Mouse (Mus musculus) liver, embryonic 14.5 days (tissue): Measurements from ENCODE around the gene Rbp7. TPM values are rescaled to one million over a fixed set of nuclear protein-coding genes. Genes with fewer than 3 reads are reported as not detected.
A peak's percentile ranks its signal among the peaks of the same experiment; 100 is the strongest.

ENCODE experiments used
- ATAC-seq: fragments of 200-750 bp; cut with Nextera tagmentation; 2 replicates; pipeline ENCODE4 v1.8.0; 2017; ENCODE audit warnings: moderate number of reproducible peaks, mild to moderate bottlenecking, moderate library complexity; ENCODE audit not compliant: insufficient read depth
- DNase-seq, 3 experiments: peaks; one replicate each; pipeline ENCODE4 v3.0.0-alpha.2; 2012 to 2013; ENCODE audit warnings: low read depth in 3 of 3, low spot score in 3 of 3
- H3K27ac ChIP-seq: fragments of 300-500 bp; sonication (generic); 2 replicates; pipeline ENCODE4 v1.5.1; 2014; ENCODE audit warnings: moderate library complexity, mild to moderate bottlenecking, control low read depth, inconsistent platforms
- H3K27me3 ChIP-seq: fragments of 300-500 bp; sonication (generic); 2 replicates; pipeline ENCODE4 v1.6.1; 2014; ENCODE audit warnings: mild to moderate bottlenecking, low read length, moderate library complexity; ENCODE audit not compliant: control insufficient read depth, insufficient read depth
- H3K36me3 ChIP-seq: fragments of 300-500 bp; sonication (generic); replicated peaks from 2 replicates; pipeline ENCODE4 v1.6.1; 2014; ENCODE audit warnings: low read depth; ENCODE audit not compliant: control insufficient read depth, insufficient read depth
- H3K4me1 ChIP-seq, 2 experiments: fragments of 200-500 bp in 1 of 2; fragments of 300-500 bp in 1 of 2; sonication (generic) in 1 of 2; replicated peaks; 2 replicates each; pipeline ENCODE4 v1.6.1; 2012 to 2014; ENCODE audit warnings: antibody characterized with exemption in 1 of 2, inconsistent platforms in 1 of 2, low read length in 1 of 2; ENCODE audit not compliant: control insufficient read depth in 2 of 2, insufficient read depth in 2 of 2
- H3K4me2 ChIP-seq: fragments of 300-500 bp; sonication (generic); 2 replicates; pipeline ENCODE4 v1.6.1; 2014; ENCODE audit warnings: low read depth, mild to moderate bottlenecking, control low read depth, moderate library complexity
- H3K4me3 ChIP-seq, 2 experiments: fragments of 200-500 bp in 1 of 2; fragments of 300-500 bp in 1 of 2; sonication (generic) in 1 of 2; 2 replicates each; pipeline ENCODE4 v1.5.1; 2012 to 2014; ENCODE audit warnings: low read depth in 2 of 2, low read length in 2 of 2, mild to moderate bottlenecking in 2 of 2, control low read depth in 1 of 2, inconsistent platforms in 1 of 2, moderate library complexity in 1 of 2; ENCODE audit not compliant: insufficient read depth in 1 of 2
- H3K9ac ChIP-seq: fragments of 300-500 bp; sonication (generic); replicated peaks from 2 replicates; pipeline ENCODE4 v1.6.1; 2014; ENCODE audit warnings: mild to moderate bottlenecking, control low read depth, moderate library complexity
- H3K9me3 ChIP-seq: fragments of 300-500 bp; sonication (generic); 2 replicates; pipeline ENCODE4 v1.6.1; 2016; ENCODE audit warnings: low read length, mixed read lengths; ENCODE audit not compliant: control insufficient read depth
- CTCF ChIP-seq: IDR thresholded peaks from 2 replicates; pipeline ENCODE4 v1.5.1; 2016; ENCODE audit warnings: antibody characterized with exemption, low read depth, control low read depth
- EP300 ChIP-seq: IDR thresholded peaks from 2 replicates; pipeline ENCODE4 v1.6.1; 2016; ENCODE audit warnings: antibody characterized with exemption, low read depth
- WGBS: fragments of 180-500 bp; shearing (Covaris S2); extraction: QIAGEN DNeasy Blood & Tissue Kit; methylation state at CpG from one replicate; pipeline ENCODE4 v1.1.7; 2014; ENCODE audit not compliant: insufficient replicate concordance; 5-methylcytosine and 5-hydroxymethylcytosine counted together
- polyA plus RNA-seq, 2 experiments: library from polyadenylated mRNA; depleted of rRNA in 1 of 2; stranded (reverse) in 1 of 2; unstranded in 1 of 2; fragments of >200 nt; fragmentation: Nextera tagmentation in 1 of 2; extraction: Ambion mirVana in 1 of 2; gene quantifications; 2 replicates each; pipeline versions ENCODE4 v1.2.1 to v1.2.3; 2012 to 2014

The Rbp7 gene
- polyA plus RNA-seq, 2 experiments, result not detected

DNA sequence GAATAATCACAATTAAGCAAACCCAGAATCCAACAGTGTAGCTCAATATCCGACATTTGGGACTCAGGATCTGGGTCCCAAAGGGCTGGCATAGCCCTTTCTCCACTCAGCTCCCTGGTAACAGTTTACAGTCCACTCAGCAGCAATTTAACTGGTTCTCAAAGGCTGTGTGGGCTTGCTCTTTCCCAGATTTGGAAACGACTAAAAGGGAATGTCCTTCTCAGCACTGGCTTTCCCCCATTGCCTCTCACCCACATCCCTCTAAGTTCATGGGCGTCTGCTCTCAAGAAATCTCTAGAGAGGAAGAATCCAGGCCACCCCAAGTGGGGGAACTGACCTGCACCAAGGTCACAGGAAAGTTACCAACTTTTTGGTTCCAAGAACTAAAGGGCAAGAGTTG lies 29.8 kb upstream of the Rbp7 start:
- TF ChIP-seq EP300, result no peak
- no peak for TF ChIP-seq CTCF
- no peak for ATAC-seq
- peak overlapping the region; percentile 80 for H3K9ac ChIP-seq
- no peaks in the 10 kb centered on the region for H3K27me3 ChIP-seq
- no peaks in the 10 kb centered on the region for H3K9me3 ChIP-seq
- no peak for DNase-seq
- H3K4me3 ChIP-seq, result peak overlapping the region; percentile 62 to 78
- H3K4me2 ChIP-seq, result peak overlapping the region; percentile 80
- H3K36me3 ChIP-seq, result peaks cover 7% of the 10 kb centered on the region
- H3K27ac ChIP-seq, result peak overlapping the region; percentile 15; the same call in 1 of the 2 replicates
- 45% methylated on average over 3 of the region's 3 CpGs for WGBS
- peaks cover 6 to 7% of the 10 kb centered on the region in 2 experiments for H3K4me1 ChIP-seq

DNA sequence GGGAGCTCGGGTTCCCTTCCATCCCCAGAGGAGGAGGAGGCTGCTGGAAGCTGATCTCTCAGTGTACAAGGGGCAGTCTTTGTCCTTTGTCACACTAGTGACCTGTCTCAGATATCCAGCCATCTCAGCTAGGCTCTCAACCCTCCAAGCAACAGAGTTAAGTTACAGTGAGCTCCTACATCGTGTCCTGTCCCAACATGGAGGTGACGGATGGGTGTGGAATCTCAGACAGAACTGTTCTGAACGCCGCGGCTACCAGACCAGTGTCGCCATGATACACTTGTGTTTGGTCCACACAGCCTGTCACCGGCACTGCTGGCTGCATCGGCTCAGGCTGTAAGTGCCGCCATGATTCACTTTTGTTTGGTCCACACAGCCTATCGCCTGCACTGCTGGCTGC lies 22.3 kb upstream of the Rbp7 start, which contains the start of gene Tmem274:
TSS of gene Tmem274 (plus strand) at position 301 of the 400 bp plus-strand sequence.
- ATAC-seq (no peak), DNase-seq (no peak)
- Histone ChIP-seq H3K27ac (no peak within 1 kb of the TSS), H3K9me3 (no peaks in the 10 kb centered on the region), H3K36me3 (no peaks in the 10 kb centered on the region), H3K4me3 (no peak within 1 kb of the TSS), H3K4me1 (no peaks in the 10 kb centered on the region), H3K4me2 (no peak within 1 kb of the TSS), H3K9ac (no peak within 1 kb of the TSS), H3K27me3 (no peaks in the 10 kb centered on the region)
- WGBS, result 81% methylated on average over 11 of the region's 11 CpGs
- TF ChIP-seq EP300 (no peak), CTCF (no peak)

DNA sequence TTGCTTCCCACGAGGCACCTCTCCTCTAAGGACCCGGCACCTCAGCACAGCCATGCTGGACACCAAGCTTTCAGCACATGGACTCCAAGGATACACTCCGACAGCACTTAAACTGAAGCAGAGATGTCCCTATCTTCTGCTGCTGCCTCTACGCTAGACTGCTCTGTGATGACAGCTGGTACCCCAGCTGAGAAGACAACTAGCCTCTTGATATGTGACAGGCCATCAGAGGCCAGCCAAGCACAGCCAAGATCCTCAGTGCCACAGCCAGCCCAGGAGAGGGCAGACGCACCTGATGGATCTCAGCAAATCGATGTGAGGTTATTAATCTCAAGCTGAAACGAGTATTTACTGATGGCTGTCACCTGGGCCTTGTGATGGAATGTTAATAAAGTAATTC lies 20.3 kb upstream of the Rbp7 start:
- TF ChIP-seq CTCF (no peak), EP300 (no peak)
- no peaks in the 10 kb centered on the region for H3K9me3 ChIP-seq
- H3K27me3 ChIP-seq, result no peaks in the 10 kb centered on the region
- H3K27ac ChIP-seq, result no peak overlapping the region
- no peak for ATAC-seq
- no peak overlapping the region for H3K4me2 ChIP-seq
- 64% methylated on average over 7 of the region's 7 CpGs for WGBS
- no peak overlapping the region for H3K4me3 ChIP-seq
- H3K36me3 ChIP-seq, result no peaks in the 10 kb centered on the region
- H3K9ac ChIP-seq, result no peak overlapping the region
- no peaks in the 10 kb centered on the region for H3K4me1 ChIP-seq
- no peak for DNase-seq

DNA sequence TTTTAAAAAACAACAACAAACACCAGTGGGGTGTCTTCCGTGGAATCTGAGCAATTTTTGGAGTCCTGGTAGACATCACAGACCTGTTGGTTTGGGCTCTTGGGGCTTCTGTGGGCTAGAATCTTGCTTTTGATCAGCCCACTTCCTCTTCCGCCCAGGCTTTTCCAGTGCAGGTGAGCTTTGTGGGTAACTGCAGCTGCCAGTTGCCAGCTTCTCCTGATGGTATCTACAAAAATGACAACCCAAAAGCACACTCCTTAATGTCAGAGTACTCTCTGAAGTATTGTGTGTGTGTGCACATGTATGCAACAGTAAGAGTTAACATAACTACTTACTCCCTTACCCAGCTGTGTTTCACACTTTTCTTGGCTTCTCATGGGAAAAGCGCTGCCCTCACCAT lies 14.8 kb upstream of the Rbp7 start:
- H3K36me3 ChIP-seq, result no peaks in the 10 kb centered on the region
- no peaks in the 10 kb centered on the region for H3K9me3 ChIP-seq
- no peak overlapping the region for H3K9ac ChIP-seq
- H3K27ac ChIP-seq, result no peak overlapping the region
- DNase-seq, result no peak
- H3K4me3 ChIP-seq, result no peak overlapping the region
- 61% methylated on average over 3 of the region's 3 CpGs for WGBS
- no peak overlapping the region for H3K4me2 ChIP-seq
- ATAC-seq, result no peak
- no peaks in the 10 kb centered on the region for H3K4me1 ChIP-seq
- TF ChIP-seq CTCF (no peak), EP300 (no peak)
- no peaks in the 10 kb centered on the region for H3K27me3 ChIP-seq

DNA sequence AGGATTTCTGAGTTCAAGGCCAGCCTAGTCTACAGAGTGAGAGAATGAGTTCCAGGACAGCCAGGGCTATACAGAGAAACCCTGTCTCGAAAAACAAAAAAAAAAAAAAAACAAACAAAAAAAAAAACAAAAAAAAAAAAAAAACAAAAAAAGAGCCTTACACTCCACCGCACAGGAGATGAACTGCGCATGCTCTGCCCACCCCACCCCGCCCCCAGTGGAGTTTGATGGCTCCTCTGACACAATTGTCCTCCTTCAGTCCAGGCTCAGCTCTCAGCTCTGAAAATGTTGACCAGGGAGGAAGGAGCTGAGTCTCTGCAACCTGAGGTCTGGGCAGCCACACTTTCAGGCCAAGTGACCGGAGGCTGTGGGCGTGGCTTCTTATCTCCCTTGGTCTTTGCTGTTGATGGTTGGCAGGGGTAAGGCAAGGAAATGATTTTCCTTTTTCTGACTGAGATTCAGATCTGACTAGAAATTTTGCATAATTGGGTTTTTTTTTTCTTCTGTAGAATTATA lies 8.7 kb upstream of the Rbp7 start:
- Histone ChIP-seq H3K27me3 (no peaks in the 10 kb centered on the region), H3K9ac (no peak overlapping the region), H3K4me2 (no peak overlapping the region), H3K4me1 (no peaks in the 10 kb centered on the region; a peak in 1 of 4 replicates), H3K36me3 (no peaks in the 10 kb centered on the region), H3K27ac (no peak overlapping the region), H3K9me3 (no peaks in the 10 kb centered on the region), H3K4me3 (no peak overlapping the region)
- no peak for TF ChIP-seq CTCF
- TF ChIP-seq EP300, result no peak
- DNase-seq (no peak), ATAC-seq (no peak)
- WGBS, result 49% methylated on average over 6 of the region's 6 CpGs
